Mouse (Mus musculus) liver, embryonic 13.5 days (tissue): ENCODE measurements around the gene Pop5. TPM values are rescaled to one million over a fixed set of nuclear protein-coding genes. Genes with fewer than 3 reads are reported as not detected.

Experiments used
- ATAC-seq: fragments of 200-750 bp; cut with Nextera tagmentation; 2 replicates; pipeline ENCODE4 v1.8.0; 2017; ENCODE audit warnings: low read depth, mild to moderate bottlenecking, moderate number of reproducible peaks, moderate library complexity
- DNase-seq: peaks from one replicate; pipeline ENCODE4 v3.0.0; 2022
- H3K27ac ChIP-seq: fragments of 300-500 bp; sonication (generic); 2 replicates; pipeline ENCODE4 v1.5.1; 2015; ENCODE audit warnings: moderate library complexity, mild to moderate bottlenecking, inconsistent platforms
- H3K27me3 ChIP-seq: fragments of 300-500 bp; sonication (generic); 2 replicates; pipeline ENCODE4 v1.6.1; 2015; ENCODE audit warnings: mild to moderate bottlenecking, inconsistent platforms
- H3K36me3 ChIP-seq: fragments of 300-500 bp; sonication (generic); 2 replicates; pipeline ENCODE4 v1.6.1; 2015; ENCODE audit warnings: mild to moderate bottlenecking, inconsistent platforms
- H3K4me1 ChIP-seq: fragments of 300-500 bp; sonication (generic); replicated peaks from 2 replicates; pipeline ENCODE4 v1.6.1; 2015; ENCODE audit warnings: inconsistent platforms
- H3K4me2 ChIP-seq: fragments of 300-500 bp; sonication (generic); 2 replicates; pipeline ENCODE4 v1.6.1; 2015; ENCODE audit warnings: inconsistent platforms, mild to moderate bottlenecking, moderate library complexity
- H3K4me3 ChIP-seq: fragments of 300-500 bp; sonication (generic); replicated peaks from 2 replicates; pipeline ENCODE4 v1.5.1; 2015; ENCODE audit warnings: mild to moderate bottlenecking, inconsistent platforms
- H3K9ac ChIP-seq: fragments of 300-500 bp; sonication (generic); 2 replicates; pipeline ENCODE4 v1.6.1; 2015; ENCODE audit warnings: mild to moderate bottlenecking, inconsistent platforms
- H3K9me3 ChIP-seq: fragments of 300-500 bp; sonication (generic); replicated peaks from 2 replicates; pipeline ENCODE4 v1.6.1; 2016; ENCODE audit warnings: inconsistent platforms
- WGBS: fragments of 180-500 bp; shearing (Covaris S2); methylation state at CpG from one replicate; pipeline ENCODE4 v1.1.7; 2015; ENCODE audit not compliant: insufficient replicate concordance; 5-methylcytosine and 5-hydroxymethylcytosine counted together
- polyA plus RNA-seq: library from polyadenylated mRNA; unstranded; fragments of >200 nt; fragmentation: Nextera tagmentation; extraction: Ambion mirVana; gene quantifications from 2 replicates; pipeline ENCODE4 v1.2.1, GENCODE M21; 2015

Gene Pop5
- polyA plus RNA-seq, 1 experiment from 2014 or later = 127 TPM

GRCm38 (mm10) chr5:115278053-115278452 is 42.4 kb downstream of the Pop5 start:
- Histone ChIP-seq H3K4me1 (peaks cover 62% of the 10 kb centered on the region), H3K9me3 (no peaks in the 10 kb centered on the region), H3K4me3 (no peak overlapping the region), H3K27me3 (no peaks in the 10 kb centered on the region), H3K36me3 (peaks cover under 1% of the 10 kb centered on the region; the same call in 1 of the 2 replicates), H3K27ac (peak overlapping the region; percentile 23), H3K4me2 (no peak overlapping the region), H3K9ac (no peak overlapping the region)
- WGBS = 73% methylated on average over 1 of the region's 1 CpGs
- no peak for DNase-seq
- ATAC-seq = no peak

- no peak overlapping the region for H3K4me2 ChIP-seq
- peaks cover 62% of the 10 kb centered on the region for H3K4me1 ChIP-seq
- H3K27me3 ChIP-seq = no peaks in the 10 kb centered on the region
- 50% methylated on average over 2 of the region's 2 CpGs for WGBS
- DNase-seq (no peak), ATAC-seq (no peak)
- H3K9me3 ChIP-seq = no peaks in the 10 kb centered on the region
- H3K27ac ChIP-seq = no peak overlapping the region; the same call in 1 of the 2 replicates
- H3K36me3 ChIP-seq = peaks cover 8% of the 10 kb centered on the region
- H3K4me3 ChIP-seq = no peak overlapping the region
- no peak overlapping the region for H3K9ac ChIP-seq
Measured at GRCm38 (mm10) chr5:115278785-115279184, 43.1 kb downstream of the Pop5 start.

- Histone ChIP-seq H3K4me3 (peak within 1 kb of the TSS; percentile 91), H3K36me3 (peaks cover 14% of the 10 kb centered on the region), H3K27ac (peak within 1 kb of the TSS; percentile 73), H3K4me2 (peak within 1 kb of the TSS; percentile 90), H3K9ac (peak within 1 kb of the TSS; percentile 91), H3K9me3 (no peaks in the 10 kb centered on the region), H3K27me3 (no peaks in the 10 kb centered on the region), H3K4me1 (peaks cover 60% of the 10 kb centered on the region)
- ATAC-seq (peak; percentile 74), DNase-seq (peak; percentile 80)
- 3% methylated on average over 45 of the region's 45 CpGs for WGBS
Measured at GRCm38 (mm10) chr5:115279226-115280049, 43.8 kb downstream of the Pop5 start, which contains the start of gene Coq5. Coq5 (plus strand) TSS chr5:115279666.

- Histone ChIP-seq H3K9ac (peak overlapping the region; percentile 91), H3K9me3 (no peaks in the 10 kb centered on the region), H3K27ac (peak overlapping the region; percentile 73), H3K36me3 (peaks cover 22% of the 10 kb centered on the region), H3K4me2 (peak overlapping the region; percentile 90), H3K4me1 (peaks cover 56% of the 10 kb centered on the region), H3K27me3 (no peaks in the 10 kb centered on the region), H3K4me3 (peak overlapping the region; percentile 91)
- WGBS = 3% methylated on average over 17 of the region's 17 CpGs
- DNase-seq (no peak), ATAC-seq (peak; percentile 18)
Measured at GRCm38 (mm10) chr5:115280050-115280687, 44.5 kb downstream of the Pop5 start.

- no peak for DNase-seq
- no peak overlapping the region for H3K4me3 ChIP-seq
- H3K9me3 ChIP-seq = no peaks in the 10 kb centered on the region
- 0 out of 2 replicates have a peak overlapping the region, but pooled peaks have one; percentile 37 for H3K27ac ChIP-seq
- no peak overlapping the region for H3K4me2 ChIP-seq
- WGBS = 90% methylated on average over 3 of the region's 3 CpGs
- peaks cover 48% of the 10 kb centered on the region for H3K4me1 ChIP-seq
- no peak overlapping the region for H3K9ac ChIP-seq
- ATAC-seq = no peak; the same call in 1 of the 2 replicates
- no peaks in the 10 kb centered on the region for H3K27me3 ChIP-seq
- peaks cover 56% of the 10 kb centered on the region for H3K36me3 ChIP-seq
Measured at GRCm38 (mm10) chr5:115284735-115285134, 49.1 kb downstream of the Pop5 start.

GRCm38 (mm10) chr5:115294173-115294572 is 58.5 kb downstream of the Pop5 start:
- no peak overlapping the region for H3K4me3 ChIP-seq
- no peak overlapping the region for H3K27ac ChIP-seq
- H3K9me3 ChIP-seq = no peaks in the 10 kb centered on the region
- H3K36me3 ChIP-seq = peaks cover 82% of the 10 kb centered on the region
- ATAC-seq = no peak
- H3K4me1 ChIP-seq = peaks cover 41% of the 10 kb centered on the region
- no peaks in the 10 kb centered on the region for H3K27me3 ChIP-seq
- no peak for DNase-seq
- H3K9ac ChIP-seq = no peak overlapping the region
- 82% methylated on average over 8 of the region's 8 CpGs for WGBS
- H3K4me2 ChIP-seq = no peak overlapping the region

Other genes starting within 250 kb of the Pop5 start
- 4.2 and 4.7 TPM in 2 replicates for gene Sppl3, start 224.7 kb upstream of the Pop5 start, polyA plus RNA-seq
- 11.1 and 12.0 TPM in 2 replicates for gene Gm10401, start 137.5 kb upstream of the Pop5 start, polyA plus RNA-seq
- 40.9 and 41.5 TPM in 2 replicates for gene Acads, start 116.5 kb upstream of the Pop5 start, polyA plus RNA-seq
- 8.7 and 10.4 TPM in 2 replicates for gene Unc119b, start 100.9 kb upstream of the Pop5 start, polyA plus RNA-seq
- gene Mlec, start 77.7 kb upstream of the Pop5 start, polyA plus RNA-seq = 23.0 and 26.0 TPM in 2 replicates
- not detected in 2 replicates for gene Cabp1, start 41.5 kb upstream of the Pop5 start, polyA plus RNA-seq
- gene Rnf10, start 37.1 kb downstream of the Pop5 start, polyA plus RNA-seq = 122 and 126 TPM in 2 replicates
- gene Coq5, start 43.8 kb downstream of the Pop5 start, polyA plus RNA-seq = 38.1 and 42.0 TPM in 2 replicates
- gene Dynll1, start 65.2 kb downstream of the Pop5 start, polyA plus RNA-seq = 744 and 768 TPM in 2 replicates
- 130 and 143 TPM in 2 replicates for gene Srsf9, start 91.3 kb downstream of the Pop5 start, polyA plus RNA-seq
- 13.0 and 19.0 TPM in 2 replicates for gene Gatc, start 105.3 kb downstream of the Pop5 start, polyA plus RNA-seq
- 40.4 and 41.5 TPM in 2 replicates for gene Triap1, start 105.4 kb downstream of the Pop5 start, polyA plus RNA-seq
- gene Cox6a1, start 113.1 kb downstream of the Pop5 start, polyA plus RNA-seq = 735 and 795 TPM in 2 replicates
- 0.83 and 1.4 TPM in 2 replicates for gene Msi1, start 193.8 kb downstream of the Pop5 start, polyA plus RNA-seq
- 0.35 TPM in 1 of 2 replicates, not detected in the other for gene Pla2g1b, start 230.4 kb downstream of the Pop5 start, polyA plus RNA-seq
- 5.6 and 6.1 TPM in 2 replicates for gene Sirt4, start 248.9 kb downstream of the Pop5 start, polyA plus RNA-seq